Mouse (Mus musculus): ENCODE data around the gene Dusp12. TPM values are rescaled to one million over a fixed set of nuclear protein-coding genes. Genes with fewer than 3 reads are reported as not detected.

Dusp12 gene
- polyA plus RNA-seq, 1 experiment from 2014 or later = 38.2 TPM

- Histone ChIP-seq H3K4me1 (0 out of 2 replicates have a peak, but pooled peaks cover 7% of the 10 kb centered on the region), H3K36me3 (replicated peaks) (no peaks in the 10 kb centered on the region), H3K4me3 (no peak overlapping the region), H3K9me3 (no peaks in the 10 kb centered on the region), H3K27me3 (replicated peaks; ENCODE audit: low read depth, poor library complexity, severe bottlenecking) (no peaks in the 10 kb centered on the region; the same call in 1 of the 2 replicates), H3K27ac (replicated peaks) (no peak overlapping the region)
- no peak for DNase-seq (ENCODE audit: low spot score)
- 49% methylated on average over 1 of the region's 1 CpGs for WGBS
Measured at GRCm38 (mm10) chr1:170892279-170892678, 6.9 kb upstream of the Dusp12 start.

GRCm38 (mm10) chr1:170891646-170892045 lies 6.3 kb upstream of the Dusp12 start:
- no peaks in the 10 kb centered on the region; the same call in 1 of the 2 replicates for H3K27me3 ChIP-seq (replicated peaks; ENCODE audit: low read depth, poor library complexity, severe bottlenecking)
- H3K27ac ChIP-seq (replicated peaks) = no peak overlapping the region
- no peak for DNase-seq (ENCODE audit: low spot score)
- 82% methylated on average over 2 of the region's 2 CpGs for WGBS
- 0 out of 2 replicates have a peak, but pooled peaks cover 7% of the 10 kb centered on the region for H3K4me1 ChIP-seq
- no peak overlapping the region for H3K4me3 ChIP-seq
- H3K36me3 ChIP-seq (replicated peaks) = no peaks in the 10 kb centered on the region
- H3K9me3 ChIP-seq = no peaks in the 10 kb centered on the region

GRCm38 (mm10) chr1:170889310-170889709 lies 4.0 kb upstream of the Dusp12 start:
- no peak overlapping the region for H3K27ac ChIP-seq (replicated peaks)
- 71% methylated on average over 4 of the region's 4 CpGs for WGBS
- DNase-seq (ENCODE audit: low spot score) = no peak
- peaks cover 17% of the 10 kb centered on the region for H3K4me1 ChIP-seq
- no peak overlapping the region for H3K4me3 ChIP-seq
- no peaks in the 10 kb centered on the region; the same call in 1 of the 2 replicates for H3K27me3 ChIP-seq (replicated peaks; ENCODE audit: low read depth, poor library complexity, severe bottlenecking)
- H3K9me3 ChIP-seq = no peaks in the 10 kb centered on the region
- no peaks in the 10 kb centered on the region for H3K36me3 ChIP-seq (replicated peaks)

- Histone ChIP-seq H3K4me1 (peaks cover 28% of the 10 kb centered on the region), H3K36me3 (replicated peaks) (peaks cover 13% of the 10 kb centered on the region), H3K27me3 (replicated peaks; ENCODE audit: low read depth, poor library complexity, severe bottlenecking) (no peaks in the 10 kb centered on the region; the same call in 1 of the 2 replicates), H3K9me3 (no peaks in the 10 kb centered on the region), H3K4me3 (no peak overlapping the region), H3K27ac (replicated peaks) (no peak overlapping the region)
- WGBS = 54% methylated on average over 6 of the region's 6 CpGs
- no peak for DNase-seq (ENCODE audit: low spot score)
Measured at GRCm38 (mm10) chr1:170886044-170886458, 711 bp upstream of the Dusp12 start.

GRCm38 (mm10) chr1:170884390-170884789 lies 950 bp downstream of the Dusp12 start:
- DNase-seq (ENCODE audit: low spot score) = no peak
- H3K4me1 ChIP-seq = peaks cover 22% of the 10 kb centered on the region
- H3K4me3 ChIP-seq = peak overlapping the region; percentile 76
- no peaks in the 10 kb centered on the region for H3K9me3 ChIP-seq
- H3K36me3 ChIP-seq (replicated peaks) = peaks cover 30% of the 10 kb centered on the region
- peak overlapping the region; percentile 91 for H3K27ac ChIP-seq (replicated peaks)
- H3K27me3 ChIP-seq (replicated peaks; ENCODE audit: low read depth, poor library complexity, severe bottlenecking) = no peaks in the 10 kb centered on the region
- 26% methylated on average over 8 of the region's 8 CpGs for WGBS

- DNase-seq (ENCODE audit: low spot score) = no peak
- no peaks in the 10 kb centered on the region for H3K27me3 ChIP-seq (replicated peaks; ENCODE audit: low read depth, poor library complexity, severe bottlenecking)
- H3K9me3 ChIP-seq = no peaks in the 10 kb centered on the region
- H3K4me3 ChIP-seq = no peak overlapping the region
- peaks cover 21% of the 10 kb centered on the region for H3K4me1 ChIP-seq
- WGBS = 89% methylated on average over 5 of the region's 5 CpGs
- no peak overlapping the region for H3K27ac ChIP-seq (replicated peaks)
- H3K36me3 ChIP-seq (replicated peaks) = peaks cover 41% of the 10 kb centered on the region
Measured at GRCm38 (mm10) chr1:170882915-170883485, 2.3 kb downstream of the Dusp12 start.

- no peak overlapping the region for H3K27ac ChIP-seq (replicated peaks)
- no peak overlapping the region for H3K4me3 ChIP-seq
- H3K4me1 ChIP-seq = no peaks in the 10 kb centered on the region
- no peaks in the 10 kb centered on the region for H3K27me3 ChIP-seq (replicated peaks; ENCODE audit: low read depth, poor library complexity, severe bottlenecking)
- no peaks in the 10 kb centered on the region for H3K9me3 ChIP-seq
- H3K36me3 ChIP-seq (replicated peaks) = peaks cover 87% of the 10 kb centered on the region
- WGBS = 94% methylated on average over 5 of the region's 5 CpGs
- no peak for DNase-seq (ENCODE audit: low spot score)
Measured at GRCm38 (mm10) chr1:170876906-170877305, 8.4 kb downstream of the Dusp12 start.

GRCm38 (mm10) chr1:170875676-170876075 lies 9.7 kb downstream of the Dusp12 start:
- no peaks in the 10 kb centered on the region for H3K27me3 ChIP-seq (replicated peaks; ENCODE audit: low read depth, poor library complexity, severe bottlenecking)
- no peak overlapping the region for H3K27ac ChIP-seq (replicated peaks)
- WGBS = 90% methylated on average over 3 of the region's 3 CpGs
- no peaks in the 10 kb centered on the region for H3K4me1 ChIP-seq
- no peak for DNase-seq (ENCODE audit: low spot score)
- H3K9me3 ChIP-seq = no peaks in the 10 kb centered on the region
- H3K4me3 ChIP-seq = no peak overlapping the region
- H3K36me3 ChIP-seq (replicated peaks) = peaks cover 83% of the 10 kb centered on the region

GRCm38 (mm10) chr1:170871961-170872360 lies 13.4 kb downstream of the Dusp12 start:
- Histone ChIP-seq H3K4me3 (no peak overlapping the region), H3K9me3 (no peaks in the 10 kb centered on the region), H3K36me3 (replicated peaks) (peaks cover 50% of the 10 kb centered on the region), H3K27me3 (replicated peaks; ENCODE audit: low read depth, poor library complexity, severe bottlenecking) (no peaks in the 10 kb centered on the region), H3K27ac (replicated peaks) (no peak overlapping the region), H3K4me1 (peaks cover 3% of the 10 kb centered on the region)
- no peak for DNase-seq (ENCODE audit: low spot score)
- 96% methylated on average over 2 of the region's 2 CpGs for WGBS

- Histone ChIP-seq H3K4me3 (no peak overlapping the region), H3K4me1 (peaks cover 9% of the 10 kb centered on the region), H3K9me3 (no peaks in the 10 kb centered on the region), H3K27ac (replicated peaks) (no peak overlapping the region), H3K36me3 (replicated peaks) (peaks cover 44% of the 10 kb centered on the region), H3K27me3 (replicated peaks; ENCODE audit: low read depth, poor library complexity, severe bottlenecking) (no peaks in the 10 kb centered on the region)
- no peak for DNase-seq (ENCODE audit: low spot score)
- WGBS = 90% methylated on average over 6 of the region's 6 CpGs
Measured at GRCm38 (mm10) chr1:170871402-170871801, 13.9 kb downstream of the Dusp12 start.

- no peak for DNase-seq (ENCODE audit: low spot score)
- Histone ChIP-seq H3K27me3 (replicated peaks; ENCODE audit: low read depth, poor library complexity, severe bottlenecking) (no peaks in the 10 kb centered on the region), H3K36me3 (replicated peaks) (peaks cover 22% of the 10 kb centered on the region), H3K27ac (replicated peaks) (peak overlapping the region; percentile 80), H3K9me3 (no peaks in the 10 kb centered on the region), H3K4me1 (peaks cover 9% of the 10 kb centered on the region), H3K4me3 (peak overlapping the region; percentile 81)
- 22% methylated on average over 14 of the region's 14 CpGs for WGBS
Measured at GRCm38 (mm10) chr1:170868905-170869283, 16.4 kb downstream of the Dusp12 start.

GRCm38 (mm10) chr1:170868107-170868904 lies 17.0 kb downstream of the Dusp12 start:
- Histone ChIP-seq H3K4me3 (peak overlapping the region; percentile 81), H3K9me3 (no peaks in the 10 kb centered on the region), H3K4me1 (peaks cover 9% of the 10 kb centered on the region), H3K27me3 (replicated peaks; ENCODE audit: low read depth, poor library complexity, severe bottlenecking) (no peaks in the 10 kb centered on the region), H3K36me3 (replicated peaks) (peaks cover 19% of the 10 kb centered on the region), H3K27ac (replicated peaks) (peak overlapping the region; percentile 83)
- WGBS = under 1% methylated on average over 33 of the region's 33 CpGs
- peak; percentile 82 for DNase-seq (ENCODE audit: low spot score)

- 0% methylated on average over 25 of the region's 25 CpGs for WGBS
- peaks cover 9% of the 10 kb centered on the region for H3K4me1 ChIP-seq
- H3K27me3 ChIP-seq (replicated peaks; ENCODE audit: low read depth, poor library complexity, severe bottlenecking) = no peaks in the 10 kb centered on the region
- H3K36me3 ChIP-seq (replicated peaks) = peaks cover 16% of the 10 kb centered on the region
- peak; percentile 95 for DNase-seq (ENCODE audit: low spot score)
- H3K4me3 ChIP-seq = peak within 1 kb of the TSS; percentile 81
- H3K9me3 ChIP-seq = no peaks in the 10 kb centered on the region
- peak within 1 kb of the TSS; percentile 83 for H3K27ac ChIP-seq (replicated peaks)
Measured at GRCm38 (mm10) chr1:170867691-170868105, 17.6 kb downstream of the Dusp12 start, which contains the start of gene Atf6. Gene Atf6, minus strand, starts transcription at chr1:170867771.
